Mouse (Mus musculus) c-Kit-positive CD71-positive TER-119-negative erythroid progenitor cells, embryonic 14.5 days (primary cell): ENCODE results near the gene 6330409D20Rik.

Experiments
- DNase-seq: peaks from one replicate; pipeline ENCODE4 v3.0.0-alpha.2; 2013; ENCODE audit warnings: low read depth

6330409D20Rik gene

GRCm38 (mm10) chr2:32756674-32757055 lies 15.8 kb upstream of the 6330409D20Rik start:
- no peak for DNase-seq

DNA sequence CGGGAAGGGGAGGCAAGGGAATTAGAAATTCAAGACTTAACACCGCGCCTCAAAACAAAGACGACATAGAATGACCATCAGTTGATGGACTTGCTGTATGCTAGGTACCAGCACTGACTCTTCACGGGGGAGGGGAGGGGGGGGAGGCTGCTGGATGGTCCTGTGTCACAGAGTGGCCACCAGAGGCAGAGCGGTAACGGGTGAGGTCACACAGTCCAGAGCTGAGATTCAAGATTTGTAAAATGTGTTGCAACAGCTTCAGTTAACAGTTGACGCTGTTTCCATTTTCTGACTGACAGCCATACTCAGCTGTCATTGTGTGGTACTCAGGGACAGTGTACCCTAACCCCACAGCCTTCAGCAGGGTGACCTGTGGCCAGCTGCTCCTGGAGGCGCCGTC lies 11.4 kb upstream of the 6330409D20Rik start:
- DNase-seq = no peak

DNA sequence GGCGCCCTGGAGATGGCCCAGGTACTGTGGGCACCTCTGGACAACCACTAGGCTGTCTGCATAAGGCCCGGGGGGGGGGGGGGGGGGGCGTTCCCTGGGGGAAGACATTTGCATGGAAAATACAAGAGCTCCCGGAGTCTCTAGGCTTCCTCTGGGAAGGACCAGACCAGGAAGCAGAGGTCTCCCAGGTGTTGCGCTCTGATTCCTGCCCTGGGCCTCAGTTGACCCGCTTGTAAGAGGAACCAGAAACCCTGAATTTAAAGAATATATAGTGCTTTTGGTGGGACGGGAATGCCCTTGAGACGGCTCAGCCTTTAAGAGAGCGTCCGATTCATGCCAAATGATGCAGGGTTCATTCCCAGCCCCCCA lies 10.8 kb upstream of the 6330409D20Rik start:
- DNase-seq = no peak

GRCm38 (mm10) chr2:32750887-32751664 lies 10.3 kb upstream of the 6330409D20Rik start:
- DNase-seq = no peak

- no peak for DNase-seq
These were observed 9.4 kb upstream of the 6330409D20Rik start for GRCm38 (mm10) chr2:32750199-32750598.

DNA sequence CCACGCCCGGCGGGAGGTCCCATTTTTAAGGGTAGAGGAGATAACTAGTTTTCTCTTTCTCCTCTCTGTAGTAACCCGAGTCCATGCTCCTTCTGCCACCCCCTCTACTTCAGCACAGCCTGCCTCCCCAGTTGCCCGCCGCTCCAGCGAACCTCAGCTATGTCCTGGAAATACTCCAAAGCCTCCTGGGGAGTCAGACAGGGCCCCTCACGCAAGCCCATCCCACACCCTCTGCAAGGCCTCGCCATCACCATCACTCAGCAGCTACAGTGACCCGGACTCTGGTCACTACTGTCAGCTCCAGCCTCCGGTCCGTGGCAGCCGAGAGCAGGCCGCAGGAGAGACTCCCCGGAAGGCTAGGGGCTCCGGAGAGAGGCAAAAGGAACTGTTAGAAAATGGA lies 8.3 kb upstream of the 6330409D20Rik start:
- no peak for DNase-seq

DNA sequence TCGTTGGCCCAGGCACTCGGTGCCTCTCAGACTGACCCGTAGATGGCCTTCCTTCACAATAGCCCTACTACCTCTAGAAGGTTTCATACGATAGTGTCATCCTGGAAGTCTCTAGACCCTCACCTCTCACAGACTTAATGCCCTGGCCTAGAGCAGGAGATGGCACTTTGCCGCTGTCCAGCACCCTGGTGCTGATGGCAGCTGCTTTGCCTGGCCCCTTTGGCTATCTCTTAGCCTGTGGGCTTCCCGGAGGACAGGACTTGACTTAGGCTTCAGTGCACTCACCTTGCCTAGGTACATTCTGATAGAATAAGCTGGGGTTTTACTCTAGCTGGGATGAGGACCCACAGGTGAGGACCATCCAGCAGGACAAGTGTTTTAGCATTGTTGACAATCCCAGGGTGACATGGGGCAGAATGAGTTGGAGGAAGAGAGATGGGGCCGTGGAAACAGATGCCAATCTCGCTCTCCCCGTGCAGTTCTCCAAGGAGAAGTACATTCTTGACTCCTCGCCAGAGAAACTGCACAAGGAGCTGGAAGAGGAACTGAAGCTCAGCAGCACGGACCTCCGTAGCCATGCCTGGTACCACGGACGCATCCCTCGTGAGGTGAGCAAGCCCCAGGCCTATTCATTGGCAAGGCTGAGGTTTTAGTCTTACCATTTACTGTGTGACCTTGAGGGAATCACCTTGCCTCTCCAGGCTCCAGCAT lies 3.6 kb upstream of the 6330409D20Rik start:
- DNase-seq = no peak

- no peak for DNase-seq
These were observed 1.3 kb upstream of the 6330409D20Rik start for GRCm38 (mm10) chr2:32742173-32742531.

DNA sequence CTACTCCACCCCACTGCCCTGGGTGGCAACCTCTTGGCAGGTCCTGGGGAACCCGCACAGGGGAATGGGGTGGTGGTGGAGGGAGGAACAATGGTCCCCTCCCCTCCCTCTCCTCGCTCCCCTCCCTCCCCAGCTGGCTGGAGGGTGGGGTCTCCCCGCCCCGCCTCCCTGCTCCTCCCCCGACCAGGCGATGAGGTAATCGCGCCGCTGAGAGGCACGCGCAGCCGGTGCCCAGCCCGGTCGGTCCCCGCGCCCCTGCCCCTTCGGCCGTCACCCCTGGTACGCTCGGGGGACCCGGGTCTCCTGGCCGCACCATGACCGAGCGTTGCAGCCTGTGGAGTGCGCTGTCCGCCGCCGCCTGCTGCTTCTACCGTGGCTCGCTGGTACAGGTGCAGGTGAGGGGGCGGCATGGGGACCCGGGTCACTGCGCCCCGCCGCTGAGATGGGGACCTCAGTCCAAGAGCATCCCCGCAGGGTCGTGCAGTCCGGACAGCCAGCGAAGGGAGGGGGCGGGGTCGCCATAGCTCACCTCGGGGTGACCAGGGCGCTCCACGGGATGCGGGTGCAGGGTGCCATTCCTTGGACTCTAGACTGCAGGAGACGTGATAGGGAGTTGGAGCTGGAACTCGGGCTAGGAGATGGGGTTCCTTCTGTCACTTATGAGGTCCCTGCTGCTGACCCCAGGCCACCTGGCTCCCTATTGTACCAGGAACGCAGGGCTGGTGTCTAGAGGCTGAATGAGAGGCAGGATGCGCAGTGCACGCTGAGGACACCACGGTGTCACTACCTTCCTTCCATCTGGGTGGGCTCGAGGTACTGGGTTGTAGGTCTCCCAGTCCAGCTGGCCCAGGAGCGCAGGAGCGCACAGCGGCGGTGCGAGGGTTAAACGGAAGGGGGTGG lies 707 bp upstream of the 6330409D20Rik start:
- no peak for DNase-seq

- DNase-seq = no peak
These were observed 1.5 kb downstream of the 6330409D20Rik start for GRCm38 (mm10) chr2:32739311-32739710.

GRCm38 (mm10) chr2:32737008-32737407 lies 3.8 kb downstream of the 6330409D20Rik start:
- DNase-seq = no peak

- DNase-seq = no peak
These were observed 4.4 kb downstream of the 6330409D20Rik start for GRCm38 (mm10) chr2:32736306-32736829.

GRCm38 (mm10) chr2:32734933-32735332 lies 5.9 kb downstream of the 6330409D20Rik start:
- no peak for DNase-seq

GRCm38 (mm10) chr2:32734480-32734879 lies 6.3 kb downstream of the 6330409D20Rik start:
- DNase-seq = no peak

DNA sequence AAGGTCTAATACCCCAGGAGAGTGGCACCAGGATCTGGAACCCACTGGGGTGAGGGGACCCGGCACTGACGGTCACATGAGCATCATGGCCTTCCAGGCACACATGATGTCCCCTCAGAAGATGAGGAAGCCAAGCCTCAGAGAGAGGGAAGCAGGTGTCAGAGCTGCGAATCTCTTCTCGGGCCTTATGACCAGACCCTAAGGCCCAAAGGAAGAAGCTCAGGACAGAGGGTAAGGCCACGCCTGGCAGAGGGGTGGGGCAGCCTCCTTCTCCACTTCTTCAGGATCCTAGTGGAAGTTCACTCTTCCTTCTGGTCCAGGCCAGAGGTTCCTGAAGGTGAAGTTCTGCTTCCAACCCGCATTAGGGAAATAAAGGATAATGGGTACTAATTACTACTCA lies 8.1 kb downstream of the 6330409D20Rik start:
- DNase-seq = no peak

DNA sequence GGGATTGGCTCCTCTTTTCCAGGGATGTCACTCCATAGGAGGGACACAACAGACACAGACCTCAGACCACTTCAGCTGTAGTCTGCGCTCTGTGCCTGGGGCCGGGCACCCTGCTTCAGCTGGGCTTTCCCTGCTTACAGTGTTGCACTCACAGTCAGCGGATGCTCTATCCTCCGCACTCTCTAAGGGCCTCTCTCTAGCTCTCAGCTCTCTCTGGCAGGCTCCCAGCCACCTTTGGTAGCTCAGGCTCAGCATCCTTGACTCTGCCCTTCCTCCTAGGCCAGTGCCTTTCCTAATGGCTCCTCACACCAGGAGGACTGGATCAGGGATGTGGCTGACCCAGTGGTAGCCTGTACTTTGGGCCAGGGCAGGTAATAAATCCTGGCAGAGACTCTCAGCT lies 8.9 kb downstream of the 6330409D20Rik start:
- DNase-seq = no peak

DNA sequence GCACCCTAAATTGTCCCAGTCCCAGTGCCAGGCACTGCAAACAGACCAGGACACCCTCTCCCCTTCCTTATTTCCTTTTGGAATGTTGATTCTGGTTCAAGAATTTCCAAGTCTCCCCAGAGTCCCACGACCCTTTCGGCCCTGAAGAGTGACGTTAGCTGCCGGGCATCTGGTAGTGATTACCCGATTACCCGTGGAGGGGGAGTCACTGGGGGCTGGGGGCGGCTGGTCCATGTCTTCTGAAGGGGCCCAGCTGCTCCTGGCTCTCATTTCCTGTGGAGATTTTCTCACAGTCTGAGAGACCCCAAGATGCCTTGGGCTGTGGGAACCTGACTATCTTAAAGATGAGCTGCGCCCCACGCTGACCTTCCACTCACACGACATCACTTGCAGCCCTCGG lies 10.0 kb downstream of the 6330409D20Rik start:
- DNase-seq = no peak

- no peak for DNase-seq
These were observed 11.3 kb downstream of the 6330409D20Rik start for GRCm38 (mm10) chr2:32729547-32729946.

DNA sequence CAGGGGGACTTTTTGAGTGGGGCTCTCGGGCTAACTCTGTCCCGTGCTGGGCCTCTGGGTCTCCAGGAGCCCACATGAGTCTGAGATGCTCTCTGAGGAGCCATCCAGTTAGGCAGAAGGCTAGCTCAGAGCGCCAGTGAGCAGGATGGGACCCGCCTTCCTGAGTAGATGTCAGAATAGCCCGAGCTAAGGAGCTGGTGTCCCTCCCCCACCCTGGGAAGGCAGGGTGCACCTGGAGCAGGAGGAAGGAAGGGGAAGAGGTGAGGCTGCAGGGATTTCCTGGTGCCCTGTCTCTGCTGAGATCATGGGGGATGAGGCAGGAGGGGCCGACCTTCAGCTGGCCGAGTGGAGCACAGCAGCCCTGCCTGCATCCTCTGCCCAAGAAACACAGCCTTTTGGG lies 12.4 kb downstream of the 6330409D20Rik start:
- DNase-seq = no peak

DNA sequence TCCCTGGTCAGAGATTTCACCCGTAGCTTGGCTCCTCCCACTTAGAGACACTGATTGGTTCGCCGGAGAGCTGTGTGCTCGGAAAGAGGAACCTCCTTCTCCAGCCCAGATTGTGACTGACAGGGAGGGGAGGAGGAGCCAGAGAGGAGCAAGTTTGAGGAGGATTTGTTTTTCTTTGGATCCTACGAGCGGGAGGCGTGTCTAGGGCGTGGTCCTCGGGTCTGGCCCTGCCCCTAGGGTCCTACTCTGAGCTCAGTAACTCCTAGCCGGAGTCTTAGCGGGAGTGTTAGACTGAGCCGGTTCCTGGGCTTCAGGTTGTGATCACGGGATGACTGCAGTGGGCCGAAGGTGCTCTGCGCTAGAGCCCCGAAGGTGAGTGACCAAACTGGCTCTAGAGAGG lies 13.4 kb downstream of the 6330409D20Rik start:
- DNase-seq = peak; percentile 82

GRCm38 (mm10) chr2:32724832-32725790 lies 15.7 kb downstream of the 6330409D20Rik start:
- DNase-seq = no peak
